Mouse (Mus musculus) erythroblast, embryonic 14.5 days (primary cell): ENCODE measurements around the gene Ccna1. TPM values are rescaled to one million over a fixed set of nuclear protein-coding genes. Genes with fewer than 3 reads are reported as not detected.

Source experiments
- H3K27me3 ChIP-seq: 2 replicates; pipeline ENCODE4 v1.6.1; 2012; ENCODE audit warnings: inconsistent platforms; ENCODE audit not compliant: control insufficient read depth
- H3K36me3 ChIP-seq: 2 replicates; pipeline ENCODE4 v1.6.1; 2012; ENCODE audit warnings: mild to moderate bottlenecking, inconsistent platforms; ENCODE audit not compliant: control insufficient read depth
- H3K4me1 ChIP-seq: 2 replicates; pipeline ENCODE4 v1.6.1; 2012; ENCODE audit warnings: inconsistent platforms; ENCODE audit not compliant: control insufficient read depth
- H3K4me3 ChIP-seq: replicated peaks from 2 replicates; pipeline ENCODE3; 2012; ENCODE audit warnings: moderate library complexity, mild to moderate bottlenecking, inconsistent platforms
- H3K9me3 ChIP-seq: 2 replicates; pipeline ENCODE4 v1.6.1; 2012; ENCODE audit warnings: low read length, inconsistent platforms, mixed read lengths; ENCODE audit not compliant: control insufficient read depth
- GATA1 ChIP-seq: IDR thresholded peaks from 2 replicates; pipeline ENCODE4 v1.6.1; 2012; ENCODE audit warnings: low read length, inconsistent platforms, mixed read lengths
- TAL1 ChIP-seq: IDR thresholded peaks from 3 replicates; pipeline ENCODE4 v1.6.1; 2012; ENCODE audit warnings: low read length, inconsistent platforms, mixed read lengths
- polyA plus RNA-seq: library from polyadenylated mRNA; stranded (reverse); fragments of >175 nt; gene quantifications from 2 replicates; pipeline ENCODE4 v1.2.3, GENCODE M21; 2012

The Ccna1 gene
- polyA plus RNA-seq, 1 experiment = not detected

GRCm38 (mm10) chr3:55067791-55068434 is 12.6 kb upstream of the Ccna1 start:
- TF ChIP-seq GATA1 (no peak), TAL1 (no peak)
- no peaks in the 10 kb centered on the region for H3K9me3 ChIP-seq
- no peak overlapping the region for H3K4me3 ChIP-seq

GRCm38 (mm10) chr3:55066666-55067023 is 11.3 kb upstream of the Ccna1 start:
- no peaks in the 10 kb centered on the region for H3K4me1 ChIP-seq
- TF ChIP-seq TAL1 (no peak), GATA1 (no peak)
- H3K27me3 ChIP-seq = no peaks in the 10 kb centered on the region

More at GRCm38 (mm10) chr3:55067791-55068434, 12.6 kb upstream of the Ccna1 start:
- H3K27me3 ChIP-seq = no peaks in the 10 kb centered on the region
- H3K4me1 ChIP-seq = no peaks in the 10 kb centered on the region
- no peaks in the 10 kb centered on the region for H3K36me3 ChIP-seq

GRCm38 (mm10) chr3:55065738-55066665 is 10.7 kb upstream of the Ccna1 start:
- TF ChIP-seq GATA1 = no peak
- no peak for TF ChIP-seq TAL1
- Histone ChIP-seq H3K27me3 (no peaks in the 10 kb centered on the region), H3K4me1 (no peaks in the 10 kb centered on the region), H3K4me3 (no peak overlapping the region), H3K36me3 (no peaks in the 10 kb centered on the region), H3K9me3 (no peaks in the 10 kb centered on the region)

More at GRCm38 (mm10) chr3:55066666-55067023, 11.3 kb upstream of the Ccna1 start:
- H3K36me3 ChIP-seq = no peaks in the 10 kb centered on the region
- H3K9me3 ChIP-seq = no peaks in the 10 kb centered on the region
- H3K4me3 ChIP-seq = no peak overlapping the region

GRCm38 (mm10) chr3:55064396-55064795 is 9.1 kb upstream of the Ccna1 start:
- Histone ChIP-seq H3K36me3 (no peaks in the 10 kb centered on the region), H3K4me3 (no peak overlapping the region), H3K27me3 (no peaks in the 10 kb centered on the region), H3K9me3 (no peaks in the 10 kb centered on the region), H3K4me1 (no peaks in the 10 kb centered on the region)
- no peak for TF ChIP-seq TAL1
- TF ChIP-seq GATA1 = no peak

GRCm38 (mm10) chr3:55062653-55063052 is 7.4 kb upstream of the Ccna1 start:
- Histone ChIP-seq H3K9me3 (no peaks in the 10 kb centered on the region), H3K4me3 (no peak overlapping the region), H3K27me3 (no peaks in the 10 kb centered on the region), H3K36me3 (no peaks in the 10 kb centered on the region), H3K4me1 (no peaks in the 10 kb centered on the region)
- TF ChIP-seq GATA1 (no peak), TAL1 (no peak)

- Histone ChIP-seq H3K27me3 (peaks cover 24% of the 10 kb centered on the region), H3K4me3 (no peak overlapping the region), H3K36me3 (no peaks in the 10 kb centered on the region), H3K9me3 (no peaks in the 10 kb centered on the region), H3K4me1 (no peaks in the 10 kb centered on the region)
- TF ChIP-seq GATA1 = no peak
- no peak for TF ChIP-seq TAL1
These were observed 1.1 kb upstream of the Ccna1 start for GRCm38 (mm10) chr3:55056376-55056775.

- no peaks in the 10 kb centered on the region for H3K36me3 ChIP-seq
- H3K9me3 ChIP-seq = no peaks in the 10 kb centered on the region
- peaks cover 24% of the 10 kb centered on the region for H3K27me3 ChIP-seq
- TF ChIP-seq GATA1 = no peak
- no peak for TF ChIP-seq TAL1
- H3K4me3 ChIP-seq = no peak overlapping the region
- H3K4me1 ChIP-seq = no peaks in the 10 kb centered on the region
These were observed 433 bp upstream of the Ccna1 start for GRCm38 (mm10) chr3:55055747-55056120.

GRCm38 (mm10) chr3:55054231-55054630 is 1.1 kb downstream of the Ccna1 start:
- TF ChIP-seq GATA1 (no peak), TAL1 (no peak)
- H3K4me1 ChIP-seq = no peaks in the 10 kb centered on the region
- H3K27me3 ChIP-seq = peaks cover 24% of the 10 kb centered on the region
- no peaks in the 10 kb centered on the region for H3K9me3 ChIP-seq
- H3K36me3 ChIP-seq = no peaks in the 10 kb centered on the region
- H3K4me3 ChIP-seq = no peak overlapping the region

- H3K9me3 ChIP-seq = no peaks in the 10 kb centered on the region
- no peaks in the 10 kb centered on the region for H3K27me3 ChIP-seq
- H3K36me3 ChIP-seq = no peaks in the 10 kb centered on the region
- no peaks in the 10 kb centered on the region for H3K4me1 ChIP-seq
- no peak overlapping the region for H3K4me3 ChIP-seq
- TF ChIP-seq TAL1 (no peak), GATA1 (no peak)
These were observed 10.5 kb downstream of the Ccna1 start for GRCm38 (mm10) chr3:55044601-55045370.
